Mouse (Mus musculus): ENCODE results near the gene Mrpl24. TPM values are rescaled to one million over a fixed set of nuclear protein-coding genes. Genes with fewer than 3 reads are reported as not detected.

Gene Mrpl24
- total RNA-seq, 2 experiments from 2014 or later = 44.1 to 50.2 TPM

- intact Hi-C loops (cut with DNase I) = no loop called here
Observed at GRCm38 (mm10) chr3:87913891-87914290, 5.4 kb upstream of the Mrpl24 start.

GRCm38 (mm10) chr3:87916990-87917389, 2.3 kb upstream of the Mrpl24 start:
- intact Hi-C loops (cut with DNase I) = no loop called here

More at GRCm38 (mm10) chr3:87913891-87914290, 5.4 kb upstream of the Mrpl24 start:
- DNase-seq = no peak
- Histone ChIP-seq H3K27ac (no peak overlapping the region), H3K4me3 (no peak overlapping the region)
- TF ChIP-seq CTCF (IDR thresholded peaks at IDR 0.05) = no peak

GRCm38 (mm10) chr3:87918551-87918950, 755 bp upstream of the Mrpl24 start:
- Histone ChIP-seq H3K4me3 (peak overlapping the region; percentile 81; the same call in 1 of the 2 replicates), H3K27ac (peak overlapping the region; percentile 88; the same call in 1 of the 2 replicates)
- DNase-seq = no peak
- intact Hi-C loops (cut with DNase I) = no loop called here
- TF ChIP-seq CTCF (IDR thresholded peaks at IDR 0.05) = no peak

More at GRCm38 (mm10) chr3:87916990-87917389, 2.3 kb upstream of the Mrpl24 start:
- TF ChIP-seq CTCF (IDR thresholded peaks at IDR 0.05) = peak; percentile 11; the same call in 1 of the 2 replicates
- DNase-seq = no peak
- H3K4me3 ChIP-seq = no peak overlapping the region
- H3K27ac ChIP-seq = no peak overlapping the region

GRCm38 (mm10) chr3:87920270-87920943, 1.1 kb downstream of the Mrpl24 start:
- intact Hi-C loops (cut with DNase I) = no loop called here
- peak; percentile 4; the same call in 1 of the 2 replicates for TF ChIP-seq CTCF (IDR thresholded peaks at IDR 0.05)
- DNase-seq = no peak
- Histone ChIP-seq H3K27ac (peak overlapping the region; percentile 88), H3K4me3 (peak overlapping the region; percentile 81)

DNA sequence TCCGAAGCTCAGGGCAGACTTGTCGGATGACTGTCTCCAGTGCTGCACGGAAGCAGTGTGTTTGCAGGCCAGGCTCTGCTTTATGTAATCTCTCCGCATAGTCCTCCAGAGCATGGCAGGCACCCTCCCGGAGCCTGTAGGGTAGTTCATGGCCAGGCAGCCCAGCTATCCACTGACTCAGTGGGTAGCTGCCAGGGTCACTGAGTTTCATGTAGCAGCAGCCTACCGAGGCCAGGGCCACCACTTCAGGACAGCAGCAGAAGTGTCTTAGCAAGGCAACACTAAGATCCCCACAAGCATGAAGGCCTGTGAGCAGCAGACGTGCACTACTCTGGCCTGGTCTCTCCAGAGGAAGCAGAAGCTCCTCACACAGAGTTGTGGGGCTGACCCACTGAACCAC, 5.7 kb downstream of the Mrpl24 start:
- no peak for TF ChIP-seq CTCF (IDR thresholded peaks at IDR 0.05)
- DNase-seq = no peak
- intact Hi-C loops (cut with DNase I) = no loop called here
- H3K4me3 ChIP-seq = no peak overlapping the region
- H3K27ac ChIP-seq = no peak overlapping the region

GRCm38 (mm10) chr3:87927452-87927851, 8.1 kb downstream of the Mrpl24 start:
- no peak for TF ChIP-seq CTCF (IDR thresholded peaks at IDR 0.05)
- Histone ChIP-seq H3K27ac (no peak overlapping the region), H3K4me3 (no peak overlapping the region)
- intact Hi-C loops (cut with DNase I) = no loop called here
- DNase-seq = no peak

- no peak for TF ChIP-seq CTCF (IDR thresholded peaks at IDR 0.05)
- Histone ChIP-seq H3K27ac (peak overlapping the region; percentile 94), H3K4me3 (peak overlapping the region; percentile 100)
- intact Hi-C loops (cut with DNase I) = loop anchor here (1.0 to 5.0 kb wide), 3 partner anchors 23 to 43 kb away; partner anchors contain the start of genes Hdgf, Nes and Prcc
- DNase-seq = no peak
Observed at GRCm38 (mm10) chr3:87929341-87930077, 10.2 kb downstream of the Mrpl24 start.

DNA sequence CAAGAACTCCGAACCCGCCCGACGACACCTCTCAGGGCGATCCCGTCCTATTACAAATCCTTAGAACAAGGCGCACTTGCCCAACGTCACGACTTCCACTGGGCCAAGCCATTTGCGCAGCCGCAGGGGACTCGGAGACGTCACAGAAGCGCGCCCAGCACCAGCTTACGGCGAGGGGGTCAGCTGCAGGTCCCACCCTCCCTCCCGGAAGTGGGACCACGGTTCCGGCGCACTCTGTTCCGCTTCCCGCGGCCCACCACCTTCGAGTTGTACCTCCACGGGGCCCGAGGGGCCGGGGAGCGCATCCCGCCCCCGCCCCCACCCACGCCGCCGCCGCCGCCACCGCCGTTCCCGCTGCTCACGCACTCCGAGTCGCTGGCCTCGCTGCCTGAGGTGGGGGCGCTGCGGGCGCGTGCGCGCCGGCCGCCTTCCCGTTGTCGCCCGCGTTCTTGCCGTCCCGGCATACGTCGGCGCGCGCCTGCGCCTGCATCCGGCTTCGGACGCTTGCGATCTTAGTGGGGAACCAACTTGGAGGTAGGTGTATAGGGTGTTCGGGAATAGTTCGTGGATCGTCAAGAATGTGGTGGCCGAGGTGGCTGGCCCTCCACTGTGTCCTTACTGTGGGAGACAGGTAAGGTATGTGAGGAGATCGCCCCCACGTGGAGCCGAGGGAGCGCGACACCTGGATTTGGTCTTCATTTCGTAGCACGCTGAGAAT, 10.9 kb downstream of the Mrpl24 start, which contains the start of the genes Isg20l2 and Rrnad1:
Isg20l2 (plus strand) TSS at position 237 of the 718 bp plus-strand sequence.
Rrnad1 (minus strand) TSS at position 640 of the 718 bp plus-strand sequence.
- intact Hi-C loops (cut with DNase I) = loop anchor here (1.0 to 5.0 kb wide), 3 partner anchors 24 to 43 kb away; partner anchors contain the start of genes Hdgf, Nes and Prcc
- TF ChIP-seq CTCF (IDR thresholded peaks at IDR 0.05) = peak; percentile 72
- H3K4me3 ChIP-seq = peak within 1 kb of the TSS; percentile 100
- DNase-seq = peak; percentile 98
- peak within 1 kb of the TSS; percentile 94 for H3K27ac ChIP-seq

- DNase-seq = no peak
- Histone ChIP-seq H3K4me3 (no peak overlapping the region), H3K27ac (no peak overlapping the region)
- intact Hi-C loops (cut with DNase I) = loop anchor here (5.0 kb wide), 2 partner anchors 38 to 47 kb away; partner anchors contain the start of genes Nes and Prcc
- TF ChIP-seq CTCF (IDR thresholded peaks at IDR 0.05) = no peak
Observed at GRCm38 (mm10) chr3:87934026-87934425, 14.7 kb downstream of the Mrpl24 start.

- TF ChIP-seq CTCF (IDR thresholded peaks at IDR 0.05) = no peak
- no peak overlapping the region for H3K27ac ChIP-seq
- intact Hi-C loops (cut with DNase I) = loop anchor here (5.0 kb wide), 2 partner anchors 38 to 47 kb away; partner anchors contain the start of genes Nes and Prcc
Observed at GRCm38 (mm10) chr3:87934501-87934900, 15.2 kb downstream of the Mrpl24 start.

GRCm38 (mm10) chr3:87935201-87935600, 15.9 kb downstream of the Mrpl24 start:
- intact Hi-C loops (cut with DNase I) = loop anchor here (1.0 kb wide), 2 partner anchors 26 to 52 kb away; no protein-coding TSS in a partner anchor
- Histone ChIP-seq H3K4me3 (no peak overlapping the region), H3K27ac (no peak overlapping the region)
- TF ChIP-seq CTCF (IDR thresholded peaks at IDR 0.05) = no peak
- DNase-seq = no peak

More at GRCm38 (mm10) chr3:87934501-87934900, 15.2 kb downstream of the Mrpl24 start:
- H3K4me3 ChIP-seq = no peak overlapping the region
- DNase-seq = no peak

GRCm38 (mm10) chr3:87935776-87936175, 16.5 kb downstream of the Mrpl24 start:
- Histone ChIP-seq H3K27ac (no peak overlapping the region), H3K4me3 (no peak overlapping the region)
- intact Hi-C loops (cut with DNase I) = loop anchor here (1.0 kb wide), 2 partner anchors 26 to 52 kb away; no protein-coding TSS in a partner anchor
- TF ChIP-seq CTCF (IDR thresholded peaks at IDR 0.05) = peak; percentile 99
- peak; percentile 86 for DNase-seq

Data from gastrocnemius, adult 2 months (tissue).